Mouse (Mus musculus) duodenum, adult 2 months (tissue): ENCODE measurements around the gene Msrb3. TPM values are rescaled to one million over a fixed set of nuclear protein-coding genes. Genes with fewer than 3 reads are reported as not detected.

ENCODE experiments used
- polyA plus RNA-seq: library from polyadenylated mRNA; depleted of rRNA; stranded (reverse); fragments of >200 nt; gene quantifications from 2 replicates; pipeline ENCODE4 v1.2.3, GENCODE M21; 2012; ENCODE audit warnings: low replicate concordance; rRNA removed

Gene Msrb3
- 2.8 and 5.5 TPM in 2 replicates for polyA plus RNA-seq

DNA sequence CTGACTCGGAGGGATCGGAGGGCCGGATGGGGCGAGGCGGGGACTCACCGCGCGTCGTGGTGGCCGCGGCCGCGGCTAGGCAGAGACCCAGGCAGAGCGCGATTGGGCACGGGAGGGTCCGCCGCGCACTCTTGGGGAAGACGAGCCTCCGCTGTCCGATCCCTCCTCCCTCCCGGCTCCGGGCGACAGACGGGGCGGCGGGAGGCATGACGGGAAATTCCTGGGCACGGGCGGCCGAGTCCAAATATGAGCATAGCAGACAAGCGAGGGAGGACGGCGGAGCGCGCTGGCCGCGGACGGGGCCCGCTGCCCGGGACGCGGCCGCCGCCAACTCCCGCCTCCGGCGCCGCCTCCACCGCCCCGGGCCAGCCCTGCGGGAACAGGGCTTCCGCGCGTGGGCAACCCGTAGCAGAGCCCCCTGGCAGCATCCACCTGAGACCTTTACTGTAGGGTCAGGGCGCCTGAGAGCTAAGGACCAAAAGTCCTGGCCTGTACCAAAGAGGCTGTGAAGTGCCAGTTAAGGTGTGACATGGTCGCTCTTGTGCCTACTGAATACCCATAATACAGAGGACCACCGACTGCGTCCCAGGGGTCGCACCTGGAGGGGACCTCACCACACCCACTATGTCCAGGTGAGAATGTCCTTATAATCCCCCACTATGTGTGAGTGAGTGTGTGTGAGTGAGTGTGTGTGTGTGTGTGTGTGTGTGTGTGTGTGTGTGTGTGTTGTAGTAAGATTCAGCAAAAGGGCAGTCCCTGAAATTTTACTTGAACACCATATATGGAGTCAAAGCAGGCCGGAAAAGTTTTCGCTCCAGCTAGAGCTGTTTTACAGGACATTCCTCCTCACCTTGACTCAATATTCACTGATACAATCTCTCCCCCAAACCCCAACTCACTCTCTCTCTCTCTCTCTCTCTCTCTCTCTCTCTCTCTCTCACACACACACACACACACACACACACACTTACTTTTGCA lies at the start of gene Msrb3:
Msrb3 (minus strand) TSS at position 317 of the 978 bp plus-strand sequence.

Other genes starting within 250 kb of the Msrb3 start
- gene Lemd3, start 80.2 kb upstream of the Msrb3 start, polyA plus RNA-seq = 2.2 and 3.6 TPM in 2 replicates
- 0.28 and 0.84 TPM in 2 replicates for gene Wif1, start 134.9 kb upstream of the Msrb3 start, polyA plus RNA-seq